Mouse (Mus musculus) embryonic fibroblast, embryonic 13.5 days (primary cell): Measurements from ENCODE around the gene Gm9833.

ENCODE experiments used
- CTCF ChIP-seq: IDR thresholded peaks from 2 replicates; pipeline ENCODE4 v1.5.1; 2011; ENCODE audit warnings: mild to moderate bottlenecking, control low read depth, low read length, moderate library complexity, borderline replicate concordance; ENCODE audit not compliant: insufficient read depth
- POLR2A ChIP-seq: IDR thresholded peaks from 2 replicates; pipeline ENCODE4 v1.6.1; 2011; ENCODE audit warnings: low read depth, mild to moderate bottlenecking, control low read depth, low read length, moderate library complexity

- no peak for TF ChIP-seq CTCF
- no peak for TF ChIP-seq POLR2A
Measured at GRCm38 (mm10) chr3:10126502-10126901, 38.6 kb downstream of the Gm9833 start.
